Mouse (Mus musculus) large intestine, adult 2 months (tissue): Measurements from ENCODE around the gene Htr5a. TPM values are rescaled to one million over a fixed set of nuclear protein-coding genes. Genes with fewer than 3 reads are reported as not detected.

Experiments used
- DNase-seq: peaks from one replicate; pipeline ENCODE4 v3.0.0-alpha.2; 2012; ENCODE audit warnings: low read depth, low spot score
- whole genome bisulfite sequencing: fragments of 180-500 bp; shearing (Covaris S2); methylation state at CpG from one replicate; pipeline ENCODE4 v1.1.7; 2018; 5-methylcytosine and 5-hydroxymethylcytosine counted together
- polyA plus RNA-seq: library from polyadenylated mRNA; depleted of rRNA; stranded (reverse); fragments of >200 nt; gene quantifications from 2 replicates; pipeline ENCODE4 v1.2.3, GENCODE M21; 2012; rRNA removed

Htr5a gene
- polyA plus RNA-seq = 0.01 and 0.03 TPM in 2 replicates

GRCm38 (mm10) chr5:27841701-27842295, at the start of gene Htr5a:
Htr5a (plus strand) TSS chr5:27842149.
- no peak for DNase-seq
- 10% methylated on average over 25 of the region's 25 CpGs for WGBS

- WGBS = 9% methylated on average over 8 of the region's 8 CpGs
Observed at GRCm38 (mm10) chr5:27792173-27792470, 49.8 kb upstream of the Htr5a start.

GRCm38 (mm10) chr5:27792531-27793205, 49.3 kb upstream of the Htr5a start:
- DNase-seq = no peak
- 37% methylated on average over 9 of the region's 9 CpGs for WGBS

More at GRCm38 (mm10) chr5:27792173-27792470, 49.8 kb upstream of the Htr5a start:
- no peak for DNase-seq

GRCm38 (mm10) chr5:27793923-27794322, 48.0 kb upstream of the Htr5a start:
- DNase-seq = no peak
- WGBS = 7% methylated on average over 1 of the region's 1 CpGs

GRCm38 (mm10) chr5:27814282-27814681, 27.7 kb upstream of the Htr5a start:
- DNase-seq = no peak
- 83% methylated on average over 2 of the region's 2 CpGs for WGBS

GRCm38 (mm10) chr5:27818840-27819672, 22.9 kb upstream of the Htr5a start:
- 39% methylated on average over 3 of the region's 3 CpGs for WGBS

GRCm38 (mm10) chr5:27821161-27821560, 20.8 kb upstream of the Htr5a start:
- 62% methylated on average over 6 of the region's 6 CpGs for WGBS
- DNase-seq = no peak

More at GRCm38 (mm10) chr5:27818840-27819672, 22.9 kb upstream of the Htr5a start:
- DNase-seq = no peak

- DNase-seq = no peak
- 12% methylated on average over 7 of the region's 7 CpGs for WGBS
Observed at GRCm38 (mm10) chr5:27827971-27828370, 14.0 kb upstream of the Htr5a start.

GRCm38 (mm10) chr5:27835096-27835495, 6.9 kb upstream of the Htr5a start:
- DNase-seq = no peak
- 82% methylated on average over 2 of the region's 2 CpGs for WGBS

GRCm38 (mm10) chr5:27838061-27838460, 3.9 kb upstream of the Htr5a start:
- 19% methylated on average over 4 of the region's 4 CpGs for WGBS
- no peak for DNase-seq

GRCm38 (mm10) chr5:27842671-27843320, 847 bp downstream of the Htr5a start:
- 68% methylated on average over 28 of the region's 28 CpGs for WGBS
- DNase-seq = no peak

GRCm38 (mm10) chr5:27846979-27847378, 5.0 kb downstream of the Htr5a start:
- DNase-seq = no peak
- WGBS = 47% methylated on average over 5 of the region's 5 CpGs

- peak; percentile 4 for DNase-seq
- 74% methylated on average over 1 of the region's 1 CpGs for WGBS
Observed at GRCm38 (mm10) chr5:27854290-27854689, 12.3 kb downstream of the Htr5a start.

- DNase-seq = no peak
- 54% methylated on average over 2 of the region's 2 CpGs for WGBS
Observed at GRCm38 (mm10) chr5:27855726-27856125, 13.8 kb downstream of the Htr5a start.

- WGBS = 54% methylated on average over 8 of the region's 8 CpGs
- DNase-seq = no peak
Observed at GRCm38 (mm10) chr5:27873240-27874082, 31.5 kb downstream of the Htr5a start.

GRCm38 (mm10) chr5:27874211-27874610, 32.3 kb downstream of the Htr5a start:
- DNase-seq = no peak
- WGBS = 59% methylated on average over 5 of the region's 5 CpGs

- WGBS = 52% methylated on average over 4 of the region's 4 CpGs
- DNase-seq = no peak
Observed at GRCm38 (mm10) chr5:27875341-27876105, 33.6 kb downstream of the Htr5a start.

GRCm38 (mm10) chr5:27878356-27878755, 36.4 kb downstream of the Htr5a start:
- no peak for DNase-seq
- 80% methylated on average over 5 of the region's 5 CpGs for WGBS

GRCm38 (mm10) chr5:27879726-27880125, 37.8 kb downstream of the Htr5a start:
- DNase-seq = no peak
- 80% methylated on average over 3 of the region's 3 CpGs for WGBS
